Mouse (Mus musculus): ENCODE results near the gene Kctd17. TPM values are rescaled to one million over a fixed set of nuclear protein-coding genes. Genes with fewer than 3 reads are reported as not detected.

The Kctd17 gene
- polyA plus RNA-seq (2012; rRNA removed), result 205 and 251 TPM in 2 replicates

DNA sequence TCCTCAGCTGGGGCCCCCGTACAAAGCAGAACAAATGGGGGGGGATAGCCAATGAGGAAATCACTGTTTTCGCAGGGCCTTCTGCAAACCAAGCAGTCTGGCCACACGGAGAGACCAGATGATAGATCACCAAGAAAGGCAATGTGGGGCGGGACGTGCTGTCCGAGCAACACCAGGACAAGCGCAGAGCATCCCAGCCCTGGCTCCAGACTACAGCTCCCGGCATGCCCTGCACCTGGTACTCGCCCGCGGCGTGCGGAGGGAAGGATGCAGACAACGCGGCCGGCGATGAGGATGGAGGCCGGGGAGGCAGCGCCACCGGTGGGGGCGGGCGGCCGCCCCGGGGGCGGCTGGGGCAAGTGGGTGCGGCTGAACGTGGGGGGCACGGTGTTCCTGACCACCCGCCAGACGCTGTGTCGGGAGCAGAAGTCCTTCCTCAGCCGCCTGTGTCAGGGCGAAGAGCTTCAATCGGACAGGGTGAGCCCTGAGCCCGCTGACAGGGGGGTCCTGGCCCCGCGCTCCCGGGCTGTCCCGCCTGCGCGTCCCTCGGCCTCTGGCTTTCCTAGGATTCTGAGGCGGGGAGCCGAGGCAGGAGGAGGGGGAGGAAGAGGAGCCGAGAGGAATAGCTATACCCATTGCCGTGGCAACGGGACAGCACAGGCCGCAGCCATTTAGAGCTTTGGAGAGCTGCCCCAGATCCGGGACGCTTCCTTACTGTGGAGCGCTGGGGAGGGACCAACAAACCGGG lies at the start of gene Kctd17:
TSS of gene Kctd17 (plus strand) at position 174 of the 748 bp plus-strand sequence.
- DNase-seq (ENCODE audit: low read depth), result no peak

DNA sequence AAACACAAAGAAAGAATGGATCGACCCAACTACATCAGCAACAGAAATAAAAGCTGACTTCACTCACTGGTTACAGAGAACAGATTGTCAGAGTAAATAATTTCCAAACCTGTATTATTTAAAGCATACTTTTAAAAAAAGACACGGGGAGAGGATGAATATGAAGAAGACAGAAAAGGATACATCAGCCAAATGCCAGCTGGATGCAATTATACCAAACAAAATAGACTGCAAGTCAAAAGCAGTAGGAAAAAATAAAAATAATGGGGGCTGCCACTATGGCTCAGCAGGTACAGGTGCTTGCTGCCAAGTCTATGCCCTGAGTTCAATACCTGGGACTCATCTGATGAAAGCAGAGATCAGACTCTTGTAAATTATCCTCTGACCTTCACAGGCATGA lies 48.2 kb upstream of the Kctd17 start:
- DNase-seq (ENCODE audit: low read depth), result no peak

DNA sequence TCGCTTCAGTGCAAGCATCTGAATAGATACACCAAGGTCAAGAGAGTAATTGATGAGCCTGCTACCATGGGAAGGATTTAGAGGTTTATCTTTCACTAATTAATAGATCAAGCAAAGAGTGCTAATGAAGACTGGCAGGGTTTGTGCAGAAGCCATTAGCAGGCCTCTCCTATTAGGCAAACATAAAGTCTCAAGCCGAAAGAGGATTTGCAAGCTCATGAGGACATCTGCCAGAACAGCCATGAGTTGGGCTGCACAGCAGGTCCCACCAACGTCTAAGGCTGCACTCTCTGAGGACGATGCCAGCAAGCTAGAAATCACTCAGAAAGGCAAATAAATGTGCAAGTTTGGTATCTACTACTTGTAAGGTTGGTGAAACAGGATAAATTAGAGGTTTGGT lies 47.6 kb upstream of the Kctd17 start:
- DNase-seq (ENCODE audit: low read depth), result no peak

DNA sequence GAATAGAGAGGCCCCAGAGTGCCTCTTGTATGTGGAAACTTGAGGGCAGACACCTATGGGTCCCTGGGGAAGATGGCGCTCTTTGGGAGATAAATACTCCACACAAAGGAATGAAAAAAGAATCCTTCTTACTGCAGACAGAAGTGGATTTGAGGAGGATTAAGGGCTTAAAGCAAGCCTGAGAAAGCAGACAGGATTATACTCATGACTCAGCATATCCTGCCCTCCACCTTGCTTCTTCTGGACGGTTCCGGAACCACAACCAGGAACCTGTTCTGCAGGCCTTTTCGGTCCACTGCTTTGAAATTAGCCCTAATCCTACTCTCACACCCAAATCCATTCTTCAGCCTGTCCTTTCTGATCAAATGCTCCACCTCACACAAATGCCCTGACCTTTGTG lies 46.2 kb upstream of the Kctd17 start:
- no peak for DNase-seq (ENCODE audit: low read depth)

DNA sequence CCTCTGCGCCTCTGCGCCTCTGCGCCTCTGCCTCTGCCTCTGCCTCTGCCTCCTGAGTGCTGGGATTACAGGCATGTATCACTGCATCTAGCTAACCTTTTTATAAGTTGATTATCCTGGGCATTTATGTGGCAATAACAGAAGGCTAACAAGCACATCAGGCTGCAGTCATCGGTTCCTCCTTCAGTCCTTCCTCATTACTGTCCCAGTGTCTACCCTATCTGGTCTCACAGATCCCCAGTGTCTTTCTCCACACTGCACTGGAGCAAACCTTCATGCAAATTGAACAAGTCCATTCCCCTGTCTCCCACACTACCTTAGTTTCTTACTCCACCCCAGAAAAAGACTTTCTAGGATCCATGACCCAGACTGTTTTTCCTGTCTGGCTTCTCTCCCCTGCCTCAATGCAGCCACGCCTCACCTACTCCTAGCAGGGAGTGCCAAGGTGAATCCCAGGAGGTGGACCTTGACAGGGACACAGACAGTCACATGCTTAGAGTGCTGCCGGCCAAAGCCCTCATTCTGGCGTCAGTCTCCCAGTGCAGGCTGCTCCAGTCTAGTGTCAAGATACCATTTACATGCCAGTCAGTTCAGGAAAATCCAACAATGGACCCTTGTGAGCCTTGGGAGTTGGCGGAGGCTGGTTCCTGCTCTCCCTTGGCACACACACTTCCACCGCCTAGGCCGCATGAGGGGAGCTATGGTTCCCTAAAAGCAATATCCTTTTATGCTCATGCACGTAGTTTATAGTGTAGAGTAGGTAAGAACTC lies 44.7 kb upstream of the Kctd17 start:
- DNase-seq (ENCODE audit: low read depth), result no peak

DNA sequence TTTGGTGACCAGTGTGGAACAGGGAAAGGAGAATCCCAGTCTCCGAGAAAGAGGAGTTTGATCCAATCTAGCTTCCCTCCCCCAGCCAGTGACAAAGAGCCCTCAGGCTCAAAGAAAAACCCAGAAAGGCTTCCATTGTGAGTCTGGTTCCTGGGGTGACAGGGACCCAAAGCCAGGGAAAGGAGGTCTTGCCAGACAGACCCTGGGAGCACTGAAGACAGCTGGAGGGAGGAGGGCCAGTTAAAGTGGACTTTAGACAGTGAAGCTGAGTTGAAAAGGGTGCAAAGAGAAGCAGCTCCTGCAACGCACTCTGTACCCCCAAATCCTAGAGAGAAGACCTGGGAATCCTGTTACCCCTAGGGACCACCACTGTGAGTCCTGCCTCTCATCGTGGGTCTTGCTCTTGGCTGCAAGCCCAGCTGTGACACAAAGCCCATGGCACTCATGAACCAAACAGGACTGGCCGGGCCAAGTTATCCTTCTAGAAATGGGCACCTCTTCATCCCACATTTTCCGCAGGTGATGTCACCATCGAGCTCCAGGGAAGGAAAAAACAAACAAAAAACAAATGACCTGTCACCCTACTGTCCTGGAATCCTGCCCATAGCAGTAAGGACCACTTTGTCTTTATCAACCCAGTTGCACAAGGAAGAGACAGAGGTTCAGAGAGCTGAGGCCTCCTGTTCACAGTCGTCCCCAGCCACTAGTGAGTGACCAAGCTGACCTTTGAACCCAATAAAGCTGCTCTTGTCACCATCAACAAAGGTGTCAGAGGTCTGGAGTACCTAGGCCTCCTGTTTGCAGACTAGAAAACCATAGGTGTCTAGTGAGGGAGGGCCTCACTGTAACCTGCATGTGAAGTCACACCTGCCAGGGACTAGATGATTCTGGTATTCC lies 43.9 kb upstream of the Kctd17 start:
- DNase-seq (ENCODE audit: low read depth), result no peak

DNA sequence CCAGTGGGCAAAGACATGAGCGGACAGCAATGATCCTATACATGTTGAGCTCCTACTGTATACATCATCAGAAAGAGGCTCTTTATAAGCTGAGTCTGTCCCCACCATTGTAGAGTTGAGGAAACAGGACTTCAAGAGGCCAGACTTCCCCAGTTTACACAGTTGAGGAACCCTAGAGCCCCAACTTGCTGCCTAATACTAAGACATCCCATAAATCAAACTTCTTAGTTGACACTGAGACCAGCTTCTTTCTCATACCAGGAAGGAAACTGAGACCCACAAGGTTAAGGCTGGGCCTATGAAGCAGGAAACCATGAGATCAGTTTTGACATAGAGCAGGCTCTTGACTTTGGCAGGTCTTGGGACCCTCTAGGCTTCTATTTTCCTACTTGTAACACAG lies 42.8 kb upstream of the Kctd17 start:
- DNase-seq (ENCODE audit: low read depth), result no peak

DNA sequence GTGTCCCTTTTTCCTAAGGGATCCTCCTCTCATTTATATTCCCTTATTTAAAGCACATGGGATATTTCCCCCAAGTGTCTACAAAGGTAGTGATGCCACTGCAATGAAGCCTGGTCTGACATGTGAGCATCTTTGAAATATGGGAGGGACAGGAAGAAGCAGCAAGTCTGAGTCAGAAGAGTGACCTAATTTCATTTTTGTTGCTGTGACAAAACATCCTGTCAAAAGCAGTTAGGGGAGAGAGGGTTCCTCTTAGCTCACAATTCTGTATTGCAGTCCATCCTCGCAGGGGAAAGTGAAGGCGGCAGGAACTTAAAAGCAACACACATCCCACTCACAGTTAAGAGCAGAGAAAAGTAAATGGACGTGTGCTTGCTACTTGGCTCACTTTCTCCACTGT lies 37.5 kb upstream of the Kctd17 start:
- DNase-seq (ENCODE audit: low read depth), result no peak

DNA sequence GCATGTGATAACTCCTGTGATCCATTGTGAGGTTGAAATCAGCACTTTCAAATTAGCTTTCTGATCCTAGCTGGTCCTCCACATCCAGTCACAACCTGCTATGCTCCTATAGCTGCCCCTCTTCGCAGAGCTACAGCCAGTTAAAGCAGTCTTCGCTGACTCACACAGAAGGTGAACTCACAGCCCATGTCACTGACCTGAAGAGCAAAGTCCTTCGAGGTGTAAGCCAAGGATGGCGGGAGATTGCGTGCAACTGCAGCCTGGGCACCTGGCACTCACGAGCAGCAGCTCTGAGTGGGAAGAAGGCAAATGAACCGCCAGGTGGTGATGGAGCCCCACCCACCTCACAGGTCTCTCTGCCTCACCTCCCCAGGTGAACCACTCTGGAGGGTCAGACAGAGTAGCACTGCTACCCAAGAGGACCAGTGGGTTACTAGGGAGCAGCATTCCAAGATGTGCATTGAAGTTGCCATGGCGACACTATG lies 32.8 kb upstream of the Kctd17 start, which contains the start of gene Tex33:
TSS of gene Tex33 (minus strand) at position 435 of the 485 bp plus-strand sequence.
- no peak for DNase-seq (ENCODE audit: low read depth)

DNA sequence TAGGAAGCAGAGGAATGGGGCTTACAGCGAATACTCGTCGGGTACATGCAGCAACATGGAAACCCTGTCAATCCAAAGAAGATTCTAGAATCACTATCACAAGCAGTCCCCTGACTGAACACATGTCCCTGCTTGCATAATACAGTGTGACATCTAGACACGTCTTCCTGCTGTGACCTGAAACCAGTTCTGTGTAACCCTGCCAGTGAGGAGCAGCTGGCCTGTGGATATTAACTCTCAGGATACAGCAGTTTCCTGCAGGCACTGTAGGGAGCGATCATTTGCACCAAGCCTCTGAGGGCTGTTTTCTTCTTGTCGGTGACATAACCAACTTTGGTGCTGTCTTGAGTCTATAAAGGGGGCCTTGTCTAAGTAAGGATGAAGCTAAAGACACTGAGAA lies 27.0 kb upstream of the Kctd17 start:
- DNase-seq (ENCODE audit: low read depth), result no peak

DNA sequence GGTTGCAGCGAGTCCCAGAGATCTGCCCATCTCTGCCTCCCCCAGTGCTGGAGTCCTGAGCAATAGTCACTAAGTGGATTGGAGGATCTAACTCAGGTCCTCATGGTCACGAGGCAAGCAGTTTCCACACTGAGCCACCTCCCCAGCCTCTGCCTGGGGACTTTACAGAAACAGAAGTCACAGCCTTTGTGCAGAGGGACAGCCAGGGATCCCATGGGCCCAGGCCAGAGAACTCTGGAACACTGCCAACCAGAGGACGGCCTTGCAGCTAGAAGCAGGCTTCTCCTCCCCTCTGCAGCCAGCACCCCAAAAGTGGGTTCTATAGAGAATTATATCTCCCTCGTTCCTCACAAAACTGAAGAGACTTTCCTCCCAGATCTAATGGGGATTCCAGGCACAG lies 26.4 kb upstream of the Kctd17 start:
- no peak for DNase-seq (ENCODE audit: low read depth)

DNA sequence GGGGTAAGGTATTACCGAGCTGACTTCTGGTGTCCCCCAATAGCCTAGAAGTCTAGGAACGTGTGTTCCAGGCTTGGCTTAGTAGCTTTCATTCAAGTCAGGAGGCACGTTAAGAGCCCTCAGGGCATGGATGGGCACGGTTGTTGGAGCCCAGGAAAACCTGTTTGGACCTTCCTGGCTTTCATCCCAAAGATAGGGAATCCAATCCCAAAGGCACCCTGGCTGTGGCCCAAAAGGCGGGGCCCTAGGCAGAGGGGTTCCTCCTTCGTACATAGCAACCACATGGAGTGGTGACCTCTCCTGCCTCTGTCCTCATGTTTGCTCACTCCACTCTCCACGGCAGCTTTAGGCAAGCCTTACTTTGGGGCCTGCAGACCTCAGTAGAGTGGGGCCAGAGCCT lies 25.9 kb upstream of the Kctd17 start:
- no peak for DNase-seq (ENCODE audit: low read depth)

DNA sequence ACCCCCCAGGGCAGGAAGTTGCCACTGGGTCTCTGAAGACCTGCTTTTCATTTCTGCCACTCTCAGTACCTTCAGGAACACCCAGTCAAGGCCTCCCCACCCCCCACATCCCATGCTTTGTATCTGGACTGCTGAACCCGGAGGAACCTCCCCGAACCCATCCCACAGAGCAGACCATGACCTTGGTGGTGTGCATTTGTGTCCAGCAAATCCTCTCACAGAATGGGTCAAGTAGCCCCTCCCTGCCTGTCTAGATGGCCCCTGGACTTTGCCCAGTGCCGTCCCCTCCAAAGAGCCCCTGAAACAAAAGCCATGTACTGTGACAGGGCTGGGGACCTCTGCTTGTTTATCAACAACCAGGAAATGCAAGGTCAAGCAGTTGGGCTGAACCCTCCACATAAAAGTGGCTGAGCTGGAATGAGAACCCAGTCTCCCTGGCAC lies 25.0 kb upstream of the Kctd17 start:
- no peak for DNase-seq (ENCODE audit: low read depth)

DNA sequence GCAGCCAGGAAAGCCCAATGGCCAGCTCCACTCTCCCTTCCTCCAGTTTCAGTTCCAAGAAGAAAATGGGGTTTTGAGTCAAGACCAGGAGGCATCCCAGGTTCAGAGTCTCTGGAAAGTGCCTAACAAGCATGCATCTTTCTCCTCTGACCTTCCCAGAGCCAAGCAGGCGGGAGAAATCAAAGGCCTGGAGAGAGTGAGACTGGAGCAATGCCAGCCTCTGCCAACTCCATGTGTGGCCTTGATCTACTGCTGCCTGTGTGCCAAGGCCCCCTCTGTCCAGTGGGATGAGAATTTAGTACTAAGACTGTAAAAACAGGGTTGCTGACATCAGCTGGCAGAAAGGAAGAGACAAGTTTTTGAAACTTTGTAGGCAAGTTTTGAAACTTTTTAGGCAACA lies 24.5 kb upstream of the Kctd17 start:
- DNase-seq (ENCODE audit: low read depth), result no peak

DNA sequence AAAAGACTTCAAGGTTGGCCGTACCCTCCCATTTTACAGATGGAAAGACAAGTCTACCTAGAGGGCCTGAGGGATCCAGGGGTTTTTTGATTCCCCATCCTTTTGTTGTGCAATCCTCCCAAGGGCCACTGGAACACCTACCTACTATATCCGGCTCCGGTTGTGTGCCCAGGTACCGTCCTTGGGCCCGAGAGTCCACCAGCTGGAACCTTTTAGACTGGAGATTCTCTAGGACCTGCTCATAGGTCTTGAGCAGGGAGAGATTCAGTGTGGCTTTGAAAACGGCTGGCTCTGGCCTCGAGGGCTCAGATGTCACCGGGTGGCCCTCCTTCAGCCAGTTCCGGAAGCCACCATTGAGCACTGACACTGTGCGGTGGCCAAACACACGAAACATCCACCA lies 23.3 kb upstream of the Kctd17 start:
- DNase-seq (ENCODE audit: low read depth), result no peak

DNA sequence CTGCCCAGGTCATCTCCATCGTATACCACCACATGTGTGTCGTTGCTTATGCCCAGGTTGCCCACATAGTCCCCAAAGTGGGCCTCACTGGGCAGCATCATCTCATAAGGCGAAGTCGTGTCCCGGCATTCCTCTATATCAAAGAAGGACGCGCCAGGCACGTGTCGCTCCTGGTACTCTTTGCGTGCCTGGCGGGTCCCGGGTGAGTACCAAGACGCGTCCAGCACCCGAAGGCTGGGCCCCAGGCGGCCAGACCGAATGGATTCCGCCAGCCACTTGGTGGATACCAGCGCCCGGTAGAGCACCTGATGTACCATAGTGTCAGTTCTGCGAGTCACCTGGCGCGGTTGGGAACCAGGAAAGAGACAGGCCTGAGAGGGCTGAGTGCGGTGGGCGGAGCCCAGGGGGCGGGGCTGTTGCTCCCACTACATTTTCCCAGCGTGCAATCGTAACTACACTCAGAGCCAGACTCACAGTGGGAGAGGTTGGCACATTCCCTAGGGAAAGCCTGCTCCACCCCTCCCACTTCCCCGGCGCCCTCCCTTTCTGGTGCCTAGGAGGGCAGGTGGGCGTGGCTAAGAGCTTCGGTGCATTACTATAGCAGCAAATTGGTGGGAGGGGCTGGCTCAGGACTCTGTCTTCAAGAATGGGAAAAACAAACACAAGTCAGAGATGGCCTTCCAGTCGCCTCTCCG lies 22.7 kb upstream of the Kctd17 start, which contains the start of gene Tst:
TSS of gene Tst (minus strand) at position 391 of the 695 bp plus-strand sequence.
- no peak for DNase-seq (ENCODE audit: low read depth)

DNA sequence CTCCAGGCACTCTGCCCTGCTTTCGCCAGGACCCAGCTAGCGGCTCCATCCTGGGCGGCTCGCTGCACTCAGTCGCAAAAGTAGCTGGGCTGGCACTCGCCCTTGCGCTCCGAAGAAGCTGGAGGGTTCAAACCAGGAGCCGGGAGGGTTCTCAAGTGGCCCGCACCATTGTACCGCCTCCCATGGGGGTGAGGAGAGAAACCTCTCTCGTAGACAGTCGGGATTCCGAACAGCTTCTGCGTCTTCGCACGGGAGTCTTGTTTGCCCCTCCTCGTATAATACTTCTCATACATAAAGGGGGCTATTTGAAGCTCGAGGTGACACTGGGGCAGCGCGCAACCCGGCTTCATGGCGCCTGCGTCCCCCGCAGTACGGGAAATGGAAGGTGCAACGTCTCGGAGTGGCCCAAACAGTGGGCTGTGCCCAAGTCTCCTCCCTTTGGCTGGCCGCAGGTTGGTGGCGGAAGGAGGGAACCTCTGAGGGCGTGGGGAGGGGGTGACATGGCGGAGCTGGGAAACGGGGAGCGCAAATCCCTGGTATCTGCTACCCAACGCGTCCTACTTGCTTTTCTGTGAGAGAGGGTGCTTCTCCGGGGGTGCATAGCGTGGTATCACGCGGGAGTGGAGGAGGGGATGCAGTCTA lies 21.9 kb upstream of the Kctd17 start, which contains the start of gene Mpst:
TSS of gene Mpst (plus strand) at position 124 of the 642 bp plus-strand sequence.
- DNase-seq (ENCODE audit: low read depth), result no peak

DNA sequence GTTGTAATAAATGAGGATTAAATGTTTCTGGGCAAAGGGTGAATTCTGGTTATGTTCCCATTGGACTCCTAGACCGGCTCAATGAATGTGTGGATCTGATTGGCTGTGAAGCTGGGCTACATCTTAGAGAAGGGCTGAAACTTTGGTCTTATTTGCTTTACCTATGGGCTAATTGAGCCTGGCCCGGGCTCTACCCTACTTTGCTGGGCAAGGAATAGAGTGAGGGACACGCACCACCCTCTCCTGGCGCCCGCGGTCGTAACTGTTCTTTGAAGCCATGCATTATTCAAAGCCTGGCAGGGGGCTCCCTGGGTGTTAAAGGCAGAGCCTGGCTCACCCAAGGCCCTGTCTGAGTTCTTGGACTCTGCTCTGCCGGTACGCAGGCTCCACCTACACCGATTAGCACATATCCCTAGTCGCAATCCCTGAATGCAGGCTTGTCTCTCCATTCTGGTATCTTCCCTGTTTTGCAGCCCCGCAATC lies 18.8 kb upstream of the Kctd17 start:
- no peak for DNase-seq (ENCODE audit: low read depth)

DNA sequence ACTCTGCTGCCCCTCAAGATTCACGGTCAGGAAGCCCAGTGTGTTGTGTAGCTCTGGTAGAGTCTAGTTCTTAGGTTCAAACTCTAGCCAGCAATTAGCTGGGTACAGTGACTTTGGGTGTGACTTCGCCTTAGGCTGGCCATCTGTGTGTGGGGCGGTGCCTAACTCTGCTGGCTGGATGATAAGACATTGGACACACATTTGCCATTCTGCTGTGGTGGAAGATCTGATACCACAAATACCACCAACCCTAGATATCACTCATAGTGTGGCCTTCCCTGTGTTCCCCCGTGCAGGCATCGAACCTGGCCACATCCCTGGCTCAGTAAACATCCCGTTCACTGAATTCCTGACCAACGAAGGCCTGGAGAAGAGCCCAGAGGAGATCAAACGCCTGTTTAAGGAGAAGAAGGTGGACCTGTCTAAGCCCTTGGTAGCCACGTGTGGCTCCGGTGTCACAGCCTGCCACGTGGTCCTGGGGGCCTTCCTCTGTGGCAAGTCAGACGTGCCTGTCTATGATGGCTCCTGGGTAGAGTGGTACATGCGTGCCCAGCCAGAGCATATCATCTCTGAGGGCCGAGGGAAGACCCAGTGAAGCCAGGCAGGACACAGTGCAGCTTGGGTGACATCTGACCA lies 15.2 kb upstream of the Kctd17 start:
- DNase-seq (ENCODE audit: low read depth), result no peak

DNA sequence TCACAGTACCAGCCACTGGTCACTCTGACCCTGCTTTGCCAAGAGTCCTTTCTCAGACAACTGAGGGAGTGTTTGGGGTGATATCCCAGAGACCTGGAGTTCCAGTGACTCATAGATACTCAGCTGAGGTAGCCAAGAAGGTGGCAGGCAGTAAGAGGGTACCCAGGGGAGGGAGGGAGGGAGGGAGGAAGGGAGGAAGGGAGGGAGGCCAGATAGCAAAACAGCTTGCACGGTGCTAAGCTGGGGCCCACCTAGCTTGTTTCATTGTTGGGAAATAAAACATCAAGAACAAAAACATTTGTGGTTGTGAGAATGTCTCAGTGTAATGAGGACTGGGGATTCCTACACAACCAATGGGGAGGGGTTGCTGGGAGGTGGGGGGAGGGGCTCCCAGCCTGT lies 14.6 kb upstream of the Kctd17 start:
- DNase-seq (ENCODE audit: low read depth), result no peak
